Mouse (Mus musculus) cortical plate, adult 2 months (tissue): ENCODE data around the gene Zscan22.

Experiments
- CTCF ChIP-seq: fragments of 200-500 bp; IDR thresholded peaks from 2 replicates; pipeline ENCODE4 v1.5.1; 2011; ENCODE audit warnings: mild to moderate bottlenecking, control low read depth, low read length; ENCODE audit not compliant: insufficient read depth; ENCODE audit errors: extremely low read depth
- POLR2A ChIP-seq: fragments of 200-500 bp; IDR thresholded peaks from 2 replicates; pipeline ENCODE4 v1.6.1; 2011; ENCODE audit warnings: mild to moderate bottlenecking, low read length, control low read depth; ENCODE audit not compliant: insufficient read depth; ENCODE audit errors: extremely low read depth

DNA sequence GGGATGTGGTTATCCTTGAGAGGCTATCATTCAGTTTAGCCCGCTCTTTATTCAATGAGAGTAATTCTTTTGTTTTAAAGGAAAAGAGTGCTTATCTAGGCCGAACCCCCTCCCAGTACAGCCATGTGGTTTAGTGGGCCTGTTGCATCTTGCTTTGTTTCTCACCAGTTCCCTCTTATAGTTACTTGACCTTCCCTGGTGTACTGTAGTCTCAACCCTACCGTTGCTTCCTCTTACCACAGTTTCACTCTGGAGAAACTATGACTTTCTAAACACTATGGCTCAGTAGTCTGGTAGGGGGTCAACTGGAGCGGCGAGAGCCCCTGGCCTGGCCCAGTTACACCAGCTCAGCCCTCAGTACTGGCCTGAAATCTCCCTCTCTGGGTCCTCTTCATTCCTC, 10.0 kb upstream of the Zscan22 start:
- TF ChIP-seq POLR2A = no peak
- TF ChIP-seq CTCF = no peak
